Mouse (Mus musculus) MEL (cell line): ENCODE data around the gene Bet1. TPM values are rescaled to one million over a fixed set of nuclear protein-coding genes. Genes with fewer than 3 reads are reported as not detected.

Experiments used
- DNase-seq: peaks from one replicate; pipeline ENCODE4 v3.0.0; 2011; ENCODE audit warnings: low read depth, low spot score
- H3K27ac ChIP-seq: 2 replicates; pipeline ENCODE4 v1.5.1; 2012; ENCODE audit warnings: low read depth, mild to moderate bottlenecking, control low read depth, low read length, moderate library complexity; ENCODE audit not compliant: control insufficient read depth
- H3K27me3 ChIP-seq, 2 experiments: fragments of 150-350 bp in 1 of 2; sonication (generic) in 1 of 2; 2 replicates each; pipeline ENCODE4 v1.6.1; 2012; ENCODE audit warnings: low read length in 2 of 2, mild to moderate bottlenecking in 2 of 2, improper control_type of control experiment in 1 of 2, moderate library complexity in 1 of 2; ENCODE audit not compliant: insufficient read depth in 2 of 2, control insufficient read depth in 1 of 2
- H3K36me3 ChIP-seq, 2 experiments: 2 replicates each; pipeline ENCODE4 v1.6.1; 2012 to 2014; ENCODE audit warnings: low read length in 2 of 2, improper control_type of control experiment in 1 of 2, inconsistent platforms in 1 of 2, mild to moderate bottlenecking in 1 of 2; ENCODE audit not compliant: insufficient read depth in 2 of 2, control insufficient read depth in 1 of 2
- H3K4me1 ChIP-seq, 2 experiments: fragments of 150-350 bp in 1 of 2; sonication (generic) in 1 of 2; 2 replicates each; pipeline ENCODE4 v1.6.1; 2012; ENCODE audit warnings: low read length in 2 of 2, improper control_type of control experiment in 1 of 2, mild to moderate bottlenecking in 1 of 2; ENCODE audit not compliant: insufficient read depth in 2 of 2, control insufficient read depth in 1 of 2
- H3K4me3 ChIP-seq, 2 experiments: fragments of 150-350 bp in 1 of 2; sonication (generic) in 1 of 2; 2 replicates each; pipeline ENCODE4 v1.5.1; 2012; ENCODE audit warnings: low read depth in 2 of 2, low read length in 2 of 2, mild to moderate bottlenecking in 2 of 2, moderate library complexity in 2 of 2, control low read depth in 1 of 2, improper control_type of control experiment in 1 of 2; ENCODE audit not compliant: control insufficient read depth in 1 of 2, insufficient read depth in 1 of 2
- H3K79me2 ChIP-seq: 2 replicates; pipeline ENCODE4 v1.6.1; 2012; ENCODE audit warnings: mild to moderate bottlenecking, low read length, moderate library complexity; ENCODE audit not compliant: control insufficient read depth, poor library complexity, insufficient read depth
- H3K9ac ChIP-seq: 2 replicates; pipeline ENCODE4 v1.6.1; 2012; ENCODE audit warnings: low read depth, mild to moderate bottlenecking, control low read depth, low read length, moderate library complexity; ENCODE audit not compliant: control insufficient read depth, poor library complexity, severe bottlenecking
- H3K9me3 ChIP-seq: fragments of 150-350 bp; sonication (generic); replicated peaks from 2 replicates; pipeline ENCODE4 v1.6.1; 2012; ENCODE audit warnings: mild to moderate bottlenecking, low read length, improper control_type of control experiment, moderate library complexity; ENCODE audit not compliant: insufficient read depth
- CHD1 ChIP-seq: IDR thresholded peaks from 2 replicates; pipeline ENCODE4 v1.6.1; 2012; ENCODE audit warnings: low read depth, mild to moderate bottlenecking, inconsistent platforms, low read length, improper control_type of control experiment
- CHD2 ChIP-seq: IDR thresholded peaks from 2 replicates; pipeline ENCODE4 v1.6.1; 2011; ENCODE audit warnings: low read length, improper control_type of control experiment
- ELF1 ChIP-seq: IDR thresholded peaks from 2 replicates; pipeline ENCODE4 v1.6.1; 2014; ENCODE audit warnings: low read depth, mild to moderate bottlenecking, inconsistent platforms, low read length, improper control_type of control experiment, moderate library complexity
- EP300 ChIP-seq, 2 experiments: IDR thresholded peaks; 2 replicates each; pipeline ENCODE4 v1.6.1; 2011; ENCODE audit warnings: improper control_type of control experiment in 2 of 2, low read length in 2 of 2, low read depth in 1 of 2, mild to moderate bottlenecking in 1 of 2
- JUND ChIP-seq: IDR thresholded peaks from 2 replicates; pipeline ENCODE4 v1.6.1; 2011; ENCODE audit warnings: low read depth, mild to moderate bottlenecking, improper control_type of control experiment, low read length
- KAT2A ChIP-seq: conservative IDR thresholded peaks from 2 replicates; pipeline ENCODE4 v1.6.1; 2012; ENCODE audit warnings: low read depth, low read length, improper control_type of control experiment, inconsistent platforms
- MEF2A ChIP-seq: IDR thresholded peaks from 2 replicates; pipeline ENCODE4 v1.6.1; 2014; ENCODE audit warnings: low read depth, mild to moderate bottlenecking, inconsistent platforms, low read length, improper control_type of control experiment; ENCODE audit not compliant: poor library complexity, insufficient replicate concordance, severe bottlenecking; ENCODE audit errors: extremely low read depth
- MXI1 ChIP-seq: IDR thresholded peaks from 2 replicates; pipeline ENCODE4 v1.6.1; 2011; ENCODE audit warnings: mild to moderate bottlenecking, low read depth, low read length, improper control_type of control experiment
- MYB ChIP-seq: IDR thresholded peaks from 2 replicates; pipeline ENCODE4 v1.6.1; 2011; ENCODE audit warnings: mild to moderate bottlenecking, low read depth, low read length, improper control_type of control experiment
- MYC ChIP-seq: IDR thresholded peaks from 2 replicates; pipeline ENCODE4 v1.6.1; 2011; ENCODE audit warnings: low read depth, mild to moderate bottlenecking, low read length, improper control_type of control experiment, moderate library complexity
- NRF1 ChIP-seq: IDR thresholded peaks from 2 replicates; pipeline ENCODE4 v1.6.1; 2014; ENCODE audit warnings: low read depth, mild to moderate bottlenecking, inconsistent platforms, low read length, improper control_type of control experiment, moderate library complexity; ENCODE audit not compliant: poor library complexity, insufficient read depth, severe bottlenecking
- RAD21 ChIP-seq: IDR thresholded peaks from 2 replicates; pipeline ENCODE4 v1.6.1; 2011; ENCODE audit warnings: mild to moderate bottlenecking, low read depth, low read length, improper control_type of control experiment
- SMC3 ChIP-seq: IDR thresholded peaks from 2 replicates; pipeline ENCODE4 v1.6.1; 2011; ENCODE audit warnings: low read depth, low read length, improper control_type of control experiment
- TBP ChIP-seq: IDR thresholded peaks from 2 replicates; pipeline ENCODE4 v1.8.0; 2011; ENCODE audit warnings: low read depth, low read length, improper control_type of control experiment
- TCF12 ChIP-seq: IDR thresholded peaks from 2 replicates; pipeline ENCODE4 v1.6.1; 2014; ENCODE audit warnings: low read depth, mild to moderate bottlenecking, inconsistent platforms, low read length, improper control_type of control experiment, moderate library complexity
- USF1 ChIP-seq: IDR thresholded peaks from 2 replicates; pipeline ENCODE4 v1.6.1; 2014; ENCODE audit warnings: low read depth, mild to moderate bottlenecking, inconsistent platforms, low read length, improper control_type of control experiment, moderate library complexity
- USF2 ChIP-seq, 2 experiments: IDR thresholded peaks; 2 replicates each; pipeline ENCODE4 v1.6.1; 2011 to 2012; ENCODE audit warnings: improper control_type of control experiment in 2 of 2, low read length in 2 of 2, borderline replicate concordance in 1 of 2, inconsistent platforms in 1 of 2, low read depth in 1 of 2, mild to moderate bottlenecking in 1 of 2; ENCODE audit not compliant: insufficient read depth in 1 of 2
- ZC3H11A ChIP-seq: IDR thresholded peaks from 2 replicates; pipeline ENCODE4 v1.6.1; 2012; ENCODE audit warnings: low read depth, mild to moderate bottlenecking, inconsistent platforms, low read length, improper control_type of control experiment
- polyA plus RNA-seq, 2 experiments: library from polyadenylated mRNA; stranded (reverse) in 1 of 2; unstranded in 1 of 2; fragments of >175 nt in 1 of 2; fragments of >200 nt in 1 of 2; gene quantifications; 2 replicates each; pipeline versions ENCODE4 v1.2.1 to v1.2.4; 2012; ENCODE audit warnings: low replicate concordance in 2 of 2, low read depth in 1 of 2; ENCODE audit not compliant: insufficient read length in 2 of 2, insufficient read depth in 1 of 2, missing spikeins in 1 of 2
- total RNA-seq: library from RNA; depleted of rRNA; stranded (reverse); fragments of 300-350 nt; gene quantifications from 2 replicates; pipeline ENCODE4 v1.2.3, GENCODE M21; 2012

Bet1 gene
- total and polyA plus RNA-seq, 3 experiments, result 33.6 to 38.3 TPM; not detected in 1

DNA sequence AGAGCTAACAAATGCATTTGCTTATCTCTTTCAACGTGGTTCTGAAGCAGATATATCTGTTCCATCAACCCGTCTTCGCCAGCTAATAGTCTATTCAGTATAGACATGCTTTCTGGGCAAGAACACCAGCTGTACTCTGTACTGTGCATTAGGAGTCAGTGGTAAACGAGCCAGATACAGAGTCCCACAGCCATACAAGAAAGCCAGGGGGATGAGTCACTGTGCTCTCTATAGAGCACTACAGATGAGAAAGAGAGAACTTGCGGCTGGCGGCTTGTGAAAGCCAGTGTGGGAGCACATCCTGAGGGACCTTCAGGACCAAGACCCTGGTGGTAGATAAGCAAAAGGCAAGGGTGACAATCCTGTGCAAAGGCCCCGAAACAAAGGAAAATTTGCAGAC is 45.5 kb upstream of the Bet1 start:
- no peak overlapping the region for H3K4me3 ChIP-seq
- H3K4me1 ChIP-seq, result no peaks in the 10 kb centered on the region
- H3K9me3 ChIP-seq, result no peaks in the 10 kb centered on the region
- no peaks in the 10 kb centered on the region for H3K27me3 ChIP-seq
- no peaks in the 10 kb centered on the region for H3K36me3 ChIP-seq
- TF ChIP-seq ZC3H11A, result no peak
- no peak for TF ChIP-seq USF2 (IDR thresholded peaks at IDR 0.05; ENCODE audit: borderline replicate concordance in 1 of 2, insufficient read depth in 1 of 2, low read depth in 1 of 2, low read length in 2 of 2)
- TF ChIP-seq EP300 (IDR thresholded peaks at IDR 0.05; ENCODE audit: low read depth in 1 of 2, low read length in 2 of 2), result no peak
- TF ChIP-seq MYB, result no peak
- no peak for TF ChIP-seq NRF1
- no peak for TF ChIP-seq JUND
- TF ChIP-seq MYC, result no peak
- TF ChIP-seq MXI1, result no peak
- TF ChIP-seq ELF1, result no peak
- TF ChIP-seq MEF2A, result no peak
- TF ChIP-seq USF1, result no peak
- TF ChIP-seq CHD2, result no peak
- no peak for TF ChIP-seq TBP
- no peak for TF ChIP-seq CHD1
- H3K79me2 ChIP-seq, result no peaks in the 10 kb centered on the region
- no peak overlapping the region for H3K27ac ChIP-seq
- no peak overlapping the region for H3K9ac ChIP-seq
- peak; percentile 3 for DNase-seq

DNA sequence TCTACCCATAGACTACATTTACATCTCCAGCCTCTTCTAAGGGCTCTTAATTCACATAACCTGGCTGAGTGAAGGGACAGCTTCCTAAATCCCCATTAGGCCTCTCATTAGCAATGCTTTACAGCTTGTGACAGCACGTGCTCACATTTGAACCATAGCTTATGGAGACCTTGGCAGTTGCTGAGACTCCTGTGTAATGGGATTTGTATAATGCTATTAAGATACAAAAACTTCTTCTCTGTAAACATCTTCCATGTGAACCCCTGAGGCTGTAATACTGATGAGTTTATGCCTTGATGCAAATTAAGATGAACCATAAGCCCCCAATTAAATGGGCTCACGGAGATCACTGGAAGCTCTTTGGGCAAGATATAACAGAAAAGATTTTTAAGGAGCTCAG is 44.4 kb upstream of the Bet1 start:
- H3K9ac ChIP-seq, result no peak overlapping the region
- H3K4me3 ChIP-seq, result no peak overlapping the region
- DNase-seq, result no peak
- no peaks in the 10 kb centered on the region for H3K36me3 ChIP-seq
- TF ChIP-seq TCF12 (no peak), RAD21 (no peak), USF2 (IDR thresholded peaks at IDR 0.05; ENCODE audit: borderline replicate concordance in 1 of 2, insufficient read depth in 1 of 2, low read depth in 1 of 2, low read length in 2 of 2) (no peak), KAT2A (no peak), MEF2A (no peak), SMC3 (no peak)
- no peaks in the 10 kb centered on the region for H3K4me1 ChIP-seq
- H3K79me2 ChIP-seq, result no peaks in the 10 kb centered on the region
- no peak overlapping the region for H3K27ac ChIP-seq
- H3K27me3 ChIP-seq, result no peaks in the 10 kb centered on the region
- no peaks in the 10 kb centered on the region for H3K9me3 ChIP-seq
